Mouse (Mus musculus) lung, postnatal 0 days (tissue): ENCODE data around the gene Psma6. TPM values are rescaled to one million over a fixed set of nuclear protein-coding genes. Genes with fewer than 3 reads are reported as not detected.

ENCODE experiments used
- ATAC-seq: fragments of 200-750 bp; cut with Nextera tagmentation; 2 replicates; pipeline ENCODE4 v1.8.0; 2017; ENCODE audit warnings: moderate library complexity
- DNase-seq: peaks from one replicate; pipeline ENCODE4 v3.0.0-alpha.2; 2016; ENCODE audit warnings: low spot score
- H3K27ac ChIP-seq: fragments of 300-500 bp; sonication (generic); 2 replicates; pipeline ENCODE4 v1.5.1; 2014; ENCODE audit warnings: antibody characterized with exemption, mild to moderate bottlenecking, low read length, mixed read lengths
- H3K27me3 ChIP-seq: fragments of 300-500 bp; sonication (generic); replicated peaks from 2 replicates; pipeline ENCODE4 v1.6.1; 2014; ENCODE audit warnings: low read length, mixed read lengths; ENCODE audit not compliant: insufficient read depth
- H3K36me3 ChIP-seq: fragments of 300-500 bp; sonication (generic); 2 replicates; pipeline ENCODE4 v1.6.1; 2014; ENCODE audit warnings: low read length, mixed read lengths; ENCODE audit not compliant: insufficient read depth
- H3K4me1 ChIP-seq: fragments of 300-500 bp; sonication (generic); 2 replicates; pipeline ENCODE4 v1.6.1; 2014; ENCODE audit warnings: antibody characterized with exemption, low read depth, low read length, mixed read lengths; ENCODE audit not compliant: insufficient read depth
- H3K4me2 ChIP-seq: fragments of 300-500 bp; sonication (generic); replicated peaks from 2 replicates; pipeline ENCODE4 v1.6.1; 2014; ENCODE audit warnings: low read depth, mild to moderate bottlenecking, low read length, moderate library complexity, mixed read lengths
- H3K4me3 ChIP-seq: fragments of 300-500 bp; sonication (generic); 2 replicates; pipeline ENCODE4 v1.5.1; 2014; ENCODE audit warnings: low read depth, low read length
- H3K9ac ChIP-seq: fragments of 300-500 bp; sonication (generic); replicated peaks from 2 replicates; pipeline ENCODE4 v1.6.1; 2014; ENCODE audit warnings: low read depth, mild to moderate bottlenecking
- H3K9me3 ChIP-seq: fragments of 300-500 bp; sonication (generic); 2 replicates; pipeline ENCODE4 v1.6.1; 2016; ENCODE audit warnings: low read length, mixed read lengths
- CTCF ChIP-seq: IDR thresholded peaks from 2 replicates; pipeline ENCODE4 v1.5.1; 2016; ENCODE audit warnings: antibody characterized with exemption, mild to moderate bottlenecking
- EP300 ChIP-seq: IDR thresholded peaks from 2 replicates; pipeline ENCODE4 v1.6.1; 2016; ENCODE audit warnings: antibody characterized with exemption, mild to moderate bottlenecking, control low read depth
- WGBS: fragments of 180-500 bp; shearing (Covaris S2); extraction: QIAGEN DNeasy Blood & Tissue Kit; methylation state at CpG from one replicate; pipeline ENCODE4 v1.1.7; 2014; 5-methylcytosine and 5-hydroxymethylcytosine counted together
- polyA plus RNA-seq: library from polyadenylated mRNA; unstranded; fragments of >200 nt; fragmentation: Nextera tagmentation; extraction: Ambion mirVana; gene quantifications from 2 replicates; pipeline ENCODE4 v1.2.1, GENCODE M21; 2015

Psma6 gene
- polyA plus RNA-seq, 1 experiment from 2014 or later: 292 TPM

GRCm38 (mm10) chr12:55463992-55464845 lies 80.2 kb downstream of the Psma6 start:
- ATAC-seq: peak; percentile 40
- Histone ChIP-seq H3K27ac (peak overlapping the region; percentile 86), H3K9me3 (no peaks in the 10 kb centered on the region), H3K9ac (no peak overlapping the region), H3K4me3 (no peak overlapping the region), H3K4me2 (peak overlapping the region; percentile 42), H3K27me3 (no peaks in the 10 kb centered on the region), H3K4me1 (peaks cover 55% of the 10 kb centered on the region), H3K36me3 (no peaks in the 10 kb centered on the region)
- no peak for TF ChIP-seq CTCF
- no peak for TF ChIP-seq EP300
- peak; percentile 80 for DNase-seq
- WGBS: 12% methylated on average over 16 of the region's 16 CpGs

- Histone ChIP-seq H3K36me3 (no peaks in the 10 kb centered on the region), H3K9ac (no peak overlapping the region), H3K4me1 (peaks cover 55% of the 10 kb centered on the region), H3K9me3 (no peaks in the 10 kb centered on the region), H3K27me3 (no peaks in the 10 kb centered on the region), H3K4me3 (no peak overlapping the region), H3K27ac (peak overlapping the region; percentile 86), H3K4me2 (peak overlapping the region; percentile 42)
- TF ChIP-seq EP300 (peak; percentile 92), CTCF (no peak)
- 32% methylated on average over 14 of the region's 14 CpGs for WGBS
- ATAC-seq: peak; percentile 73
- peak; percentile 90 for DNase-seq
These were observed 80.9 kb downstream of the Psma6 start for GRCm38 (mm10) chr12:55464846-55465361.

- Histone ChIP-seq H3K36me3 (no peaks in the 10 kb centered on the region), H3K4me1 (peaks cover 51% of the 10 kb centered on the region), H3K27me3 (no peaks in the 10 kb centered on the region), H3K9me3 (no peaks in the 10 kb centered on the region), H3K4me2 (peak overlapping the region; percentile 42), H3K27ac (peak overlapping the region; percentile 86), H3K9ac (0 out of 2 replicates have a peak overlapping the region, but pooled peaks have one; percentile 39), H3K4me3 (peak overlapping the region; percentile 5; the same call in 1 of the 2 replicates)
- peak; percentile 68 for DNase-seq
- 53% methylated on average over 17 of the region's 17 CpGs for WGBS
- TF ChIP-seq EP300 (no peak), CTCF (no peak)
- peak; percentile 9; the same call in 1 of the 2 replicates for ATAC-seq
These were observed 81.5 kb downstream of the Psma6 start for GRCm38 (mm10) chr12:55465401-55465983.

GRCm38 (mm10) chr12:55466088-55466701 lies 82.2 kb downstream of the Psma6 start:
- Histone ChIP-seq H3K27ac (peak overlapping the region; percentile 86), H3K36me3 (no peaks in the 10 kb centered on the region), H3K27me3 (no peaks in the 10 kb centered on the region), H3K4me3 (no peak overlapping the region), H3K9ac (no peak overlapping the region), H3K4me2 (no peak overlapping the region), H3K9me3 (no peaks in the 10 kb centered on the region), H3K4me1 (peaks cover 44% of the 10 kb centered on the region)
- 43% methylated on average over 7 of the region's 7 CpGs for WGBS
- TF ChIP-seq CTCF (no peak), EP300 (no peak)
- peak; percentile 47 for ATAC-seq
- peak; percentile 83 for DNase-seq

GRCm38 (mm10) chr12:55466816-55467215 lies 82.8 kb downstream of the Psma6 start:
- WGBS: 49% methylated on average over 5 of the region's 5 CpGs
- Histone ChIP-seq H3K4me2 (no peak overlapping the region), H3K4me1 (peaks cover 39% of the 10 kb centered on the region; the same call in 1 of the 2 replicates), H3K9ac (no peak overlapping the region), H3K4me3 (no peak overlapping the region), H3K9me3 (no peaks in the 10 kb centered on the region), H3K36me3 (no peaks in the 10 kb centered on the region), H3K27ac (peak overlapping the region; percentile 86), H3K27me3 (no peaks in the 10 kb centered on the region)
- ATAC-seq (no peak), DNase-seq (no peak)
- TF ChIP-seq CTCF: no peak
- no peak for TF ChIP-seq EP300
